14 mouse cellular contexts compared by ENCODE assay signal in genomic region chr4:145846793-145847192, GRCm38 (mm10). TPM values are rescaled to one million over a fixed set of nuclear protein-coding genes. Genes with fewer than 3 reads are reported as not detected.
DNase-seq lines count a peak whose midpoint lies in the region; ATAC-seq and TF ChIP-seq lines count a peak whose summit lies in the region.
"Not testable (repeated sequence)": the region's sequence is repeated elsewhere in the genome, so short reads cannot be mapped to it uniquely, and the experiment has no call there.
"Had no signal": no experiment of that assay in that cellular context is flagged by ENCODE, and none has a peak within 500 bp of the region (broad histone marks: within the 10 kb centered on the region; RNA-seq: fewer than 3 reads in every experiment).

No protein-coding gene starts in this region.

- not testable (repeated sequence) for TF ChIP-seq CTCF in hindbrain, postnatal 0 days (IDR thresholded peaks at IDR 0.05; ENCODE audit: low read depth); kidney, postnatal 0 days (IDR thresholded peaks at IDR 0.05; ENCODE audit: low read depth); liver, embryonic 14.5 days (IDR thresholded peaks at IDR 0.05; ENCODE audit: low read depth)

- H3K9me3 ChIP-seq in forebrain, embryonic 12.5 days = peaks cover 14% of the 10 kb centered on the region; the same call in 1 of the 2 replicates
- H3K9me3 ChIP-seq in heart, embryonic 14.5 days (ENCODE audit: control insufficient read depth, low read length) = peaks cover 11% of the 10 kb centered on the region; the same call in 1 of the 2 replicates
- H3K9me3 ChIP-seq in hindbrain, postnatal 0 days (ENCODE audit: low read length); kidney, postnatal 0 days (replicated peaks; ENCODE audit: low read length); liver, embryonic 14.5 days (ENCODE audit: control insufficient read depth, low read length); midbrain, embryonic 12.5 days: not testable (repeated sequence)
- peaks cover 10% of the 10 kb centered on the region; the same call in 1 of the 2 replicates for H3K9me3 ChIP-seq in neural tube, embryonic 15.5 days (replicated peaks)

- not testable (repeated sequence) for TF ChIP-seq EP300 in liver, embryonic 14.5 days (IDR thresholded peaks at IDR 0.05; ENCODE audit: low read depth)

- ATAC-seq in forebrain, embryonic 12.5 days (ENCODE audit: low FRiP score) = peak; percentile 43
- ATAC-seq in heart, embryonic 14.5 days (ENCODE audit: insufficient number of reproducible peaks, insufficient read depth, low FRiP score, low read depth) = peak; percentile 36; the same call in 1 of the 2 replicates
- peak; percentile 50 for ATAC-seq in hindbrain, postnatal 0 days
- peak; percentile 55; the same call in 1 of the 2 replicates for ATAC-seq in kidney, postnatal 0 days (replicated peaks; ENCODE audit: low FRiP score, low read depth)
- ATAC-seq in liver, embryonic 14.5 days (ENCODE audit: insufficient read depth) = peak; percentile 36
- peak; percentile 24; the same call in 1 of the 2 replicates for ATAC-seq in midbrain, embryonic 12.5 days (ENCODE audit: low FRiP score, low read depth)
- ATAC-seq in neural tube, embryonic 15.5 days (ENCODE audit: low FRiP score) = peak; percentile 60; the same call in 1 of the 2 replicates

- peak; percentile 0 for DNase-seq in NIH3T3 (ENCODE audit: low read depth)
- DNase-seq in hindbrain, postnatal 0 days (ENCODE audit: low spot score); kidney, postnatal 0 days (ENCODE audit: low spot score); liver, embryonic 14.5 days (ENCODE audit: low read depth in 3 of 3, low spot score in 3 of 3): not testable (repeated sequence)

- H3K4me3 ChIP-seq in forebrain, embryonic 12.5 days (replicated peaks); heart, embryonic 14.5 days (ENCODE audit: control insufficient read depth in 1 of 2, insufficient read depth in 1 of 2, low read depth in 1 of 2, low read length in 2 of 2); hindbrain, postnatal 0 days (ENCODE audit: low read length); kidney, postnatal 0 days (replicated peaks; ENCODE audit: low read depth, low read length); liver, embryonic 14.5 days (ENCODE audit: insufficient read depth in 1 of 2, low read depth in 2 of 2, low read length in 2 of 2); midbrain, embryonic 12.5 days; neural tube, embryonic 15.5 days (replicated peaks): not testable (repeated sequence)

- H3K27ac ChIP-seq in forebrain, embryonic 12.5 days; heart, embryonic 14.5 days (replicated peaks in 1 of 2; ENCODE audit: control insufficient read depth in 1 of 2, insufficient read depth in 1 of 2, low read depth in 2 of 2, low read length in 2 of 2); hindbrain, postnatal 0 days; kidney, postnatal 0 days; liver, embryonic 14.5 days; midbrain, embryonic 12.5 days (replicated peaks); neural tube, embryonic 15.5 days (replicated peaks): not testable (repeated sequence)

- not testable (repeated sequence) for H3K4me1 ChIP-seq in forebrain, embryonic 12.5 days; heart, embryonic 14.5 days (ENCODE audit: control insufficient read depth in 2 of 2, insufficient read depth in 2 of 2, low read length in 2 of 2); hindbrain, postnatal 0 days (ENCODE audit: insufficient read depth, low read length); kidney, postnatal 0 days (replicated peaks; ENCODE audit: insufficient read depth, low read length); liver, embryonic 14.5 days (replicated peaks; ENCODE audit: control insufficient read depth in 2 of 2, insufficient read depth in 2 of 2, low read length in 1 of 2); midbrain, embryonic 12.5 days; neural tube, embryonic 15.5 days

- not testable (repeated sequence) for H3K27me3 ChIP-seq in forebrain, embryonic 12.5 days; heart, embryonic 14.5 days (ENCODE audit: control insufficient read depth, insufficient read depth, low read length); hindbrain, postnatal 0 days (ENCODE audit: insufficient read depth, low read length); kidney, postnatal 0 days (ENCODE audit: insufficient read depth, low read length); liver, embryonic 14.5 days (ENCODE audit: control insufficient read depth, insufficient read depth, low read length); midbrain, embryonic 12.5 days; neural tube, embryonic 15.5 days (replicated peaks)

- H3K4me2 ChIP-seq in forebrain, embryonic 12.5 days; heart, embryonic 14.5 days (ENCODE audit: low read length); hindbrain, postnatal 0 days (ENCODE audit: low read depth, low read length); kidney, postnatal 0 days (ENCODE audit: low read length); liver, embryonic 14.5 days (ENCODE audit: low read depth); midbrain, embryonic 12.5 days (replicated peaks); neural tube, embryonic 15.5 days: not testable (repeated sequence)

- not testable (repeated sequence) for H3K9ac ChIP-seq in forebrain, embryonic 12.5 days; heart, embryonic 14.5 days (ENCODE audit: low read length); hindbrain, postnatal 0 days (replicated peaks; ENCODE audit: low read length); kidney, postnatal 0 days (ENCODE audit: low read depth, low read length); liver, embryonic 14.5 days (replicated peaks); midbrain, embryonic 12.5 days (replicated peaks); neural tube, embryonic 15.5 days (replicated peaks)

- not testable (repeated sequence) for H3K36me3 ChIP-seq in forebrain, embryonic 12.5 days (replicated peaks); heart, embryonic 14.5 days (ENCODE audit: control insufficient read depth, insufficient read depth, low read length); hindbrain, postnatal 0 days (ENCODE audit: insufficient read depth, low read length); kidney, postnatal 0 days (ENCODE audit: insufficient read depth, low read length); liver, embryonic 14.5 days (replicated peaks; ENCODE audit: control insufficient read depth, insufficient read depth, low read depth); midbrain, embryonic 12.5 days; neural tube, embryonic 15.5 days

RNA-seq across cellular contexts. Expression of gene Zfp986, which starts 21.8 kb away (rescaled TPM):
- not detected in 2 replicates for polyA plus RNA-seq in forebrain, embryonic 12.5 days (2016; fragmentation: Nextera tagmentation; extraction: Ambion mirVana)
- not detected in 2 replicates for polyA plus RNA-seq in heart, embryonic 14.5 days (2014; fragmentation: Nextera tagmentation; extraction: Ambion mirVana)
- 0.14 TPM in 1 of 2 replicates, not detected in the other for total RNA-seq in hindbrain, postnatal 0 days (2014; rRNA removed)
- not detected in 2 replicates for polyA plus RNA-seq in hindbrain, postnatal 0 days (2015; fragmentation: Nextera tagmentation; extraction: Ambion mirVana)
- polyA plus RNA-seq in kidney, postnatal 0 days (2015; fragmentation: Nextera tagmentation; extraction: Ambion mirVana) = not detected in 2 replicates
- polyA plus RNA-seq in liver, embryonic 14.5 days (2012; rRNA removed) = not detected in 2 replicates
- not detected in 2 replicates for polyA plus RNA-seq in liver, embryonic 14.5 days (2014; fragmentation: Nextera tagmentation; extraction: Ambion mirVana)
- not detected in 2 replicates for polyA plus RNA-seq in midbrain, embryonic 12.5 days (2016; fragmentation: Nextera tagmentation; extraction: Ambion mirVana)
- polyA plus RNA-seq in neural tube, embryonic 15.5 days (2015; fragmentation: Nextera tagmentation; extraction: Ambion mirVana) = 0.14 TPM in 1 of 2 replicates, not detected in the other
- total RNA-seq: adrenal gland, postnatal 10 days; CH12.LX; gastrocnemius, postnatal 14 days; heart, adult 2 months; heart, postnatal 4 days; liver, adult 2 months had no signal
- polyA plus RNA-seq: heart, adult 2 months; liver, adult 2 months had no signal
